Mouse (Mus musculus) forebrain, embryonic 13.5 days (tissue): Measurements from ENCODE around the gene Rhbdd3. TPM values are rescaled to one million over a fixed set of nuclear protein-coding genes. Genes with fewer than 3 reads are reported as not detected.
"Not testable (repeated sequence)": the region's sequence is repeated elsewhere in the genome, so short reads cannot be mapped to it uniquely, and the experiment has no call there.

Experiments
- ATAC-seq: fragments of 200-750 bp; cut with Nextera tagmentation; 2 replicates; pipeline ENCODE4 v1.8.0; 2017
- H3K27ac ChIP-seq: fragments of 300-500 bp; sonication (generic); 2 replicates; pipeline ENCODE4 v1.5.1; 2015; ENCODE audit warnings: inconsistent platforms, mild to moderate bottlenecking, moderate library complexity
- H3K27me3 ChIP-seq: fragments of 300-500 bp; sonication (generic); 2 replicates; pipeline ENCODE4 v1.6.1; 2015; ENCODE audit warnings: mild to moderate bottlenecking, inconsistent platforms
- H3K36me3 ChIP-seq: fragments of 300-500 bp; sonication (generic); 2 replicates; pipeline ENCODE4 v1.6.1; 2015; ENCODE audit warnings: mild to moderate bottlenecking, inconsistent platforms; ENCODE audit not compliant: poor library complexity, severe bottlenecking
- H3K4me1 ChIP-seq: fragments of 300-500 bp; sonication (generic); 2 replicates; pipeline ENCODE4 v1.6.1; 2015; ENCODE audit warnings: inconsistent platforms
- H3K4me2 ChIP-seq: fragments of 300-500 bp; sonication (generic); 2 replicates; pipeline ENCODE4 v1.6.1; 2015; ENCODE audit warnings: inconsistent platforms, mild to moderate bottlenecking, moderate library complexity
- H3K4me3 ChIP-seq: fragments of 300-500 bp; sonication (generic); 2 replicates; pipeline ENCODE4 v1.5.1; 2015; ENCODE audit warnings: mild to moderate bottlenecking, inconsistent platforms
- H3K9ac ChIP-seq: fragments of 300-500 bp; sonication (generic); 2 replicates; pipeline ENCODE4 v1.6.1; 2015; ENCODE audit warnings: mild to moderate bottlenecking, inconsistent platforms
- H3K9me3 ChIP-seq: fragments of 300-500 bp; sonication (generic); replicated peaks from 2 replicates; pipeline ENCODE4 v1.6.1; 2016; ENCODE audit warnings: inconsistent platforms
- WGBS: fragments of 180-500 bp; shearing (Covaris S2); methylation state at CpG from one replicate; pipeline ENCODE4 v1.1.7; 2015; 5-methylcytosine and 5-hydroxymethylcytosine counted together
- polyA plus RNA-seq: library from polyadenylated mRNA; unstranded; fragments of >200 nt; fragmentation: Nextera tagmentation; extraction: Ambion mirVana; gene quantifications from 2 replicates; pipeline ENCODE4 v1.2.1, GENCODE M21; 2015

Gene Rhbdd3
- polyA plus RNA-seq, 1 experiment from 2014 or later = 26.3 TPM

DNA sequence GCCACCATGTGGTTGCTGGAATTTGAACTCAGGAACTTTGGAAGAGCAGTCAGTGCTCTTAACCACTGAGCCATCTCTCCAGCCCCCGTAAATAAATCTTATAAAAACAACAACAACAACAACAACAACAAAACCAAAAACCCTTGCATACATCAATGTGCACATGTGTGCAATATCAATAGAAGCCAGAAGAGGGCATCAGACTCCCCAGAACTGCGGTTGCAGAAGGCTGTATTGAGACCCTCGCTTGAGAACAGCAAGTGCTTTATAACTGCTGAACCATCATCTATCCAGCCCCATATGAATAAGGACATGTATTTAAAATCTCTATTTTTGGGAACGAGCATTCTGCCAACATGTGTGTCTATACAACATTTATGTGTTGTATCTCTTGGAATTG lies 23.8 kb upstream of the Rhbdd3 start:
- Histone ChIP-seq H3K27me3 (no peaks in the 10 kb centered on the region), H3K27ac (no peak overlapping the region), H3K9me3 (no peaks in the 10 kb centered on the region), H3K9ac (no peak overlapping the region), H3K4me2 (no peak overlapping the region), H3K36me3 (peaks cover 89% of the 10 kb centered on the region), H3K4me1 (no peaks in the 10 kb centered on the region), H3K4me3 (no peak overlapping the region)
- no peak for ATAC-seq
- 72% methylated on average over 4 of the region's 4 CpGs for WGBS

DNA sequence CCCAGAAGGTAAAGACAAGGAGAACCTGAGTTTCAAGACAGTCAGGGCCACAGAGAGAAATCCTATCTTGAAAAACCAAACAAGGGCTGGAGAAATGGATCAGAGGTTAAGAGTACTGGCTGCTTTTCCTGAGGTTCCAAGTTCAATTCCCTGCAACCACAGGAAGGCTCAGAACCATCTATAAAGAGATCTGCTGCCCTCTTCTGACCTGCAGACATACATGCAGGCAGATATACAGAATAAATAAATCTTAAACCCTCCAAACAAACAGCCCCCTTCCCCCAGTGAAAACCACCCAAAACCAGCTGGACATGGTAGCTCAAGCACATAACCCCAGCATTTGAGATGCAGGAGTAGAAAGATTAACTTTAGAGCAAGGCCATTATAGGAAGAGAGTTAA lies 23.0 kb upstream of the Rhbdd3 start:
- Histone ChIP-seq H3K9me3 (no peaks in the 10 kb centered on the region), H3K27ac (no peak overlapping the region), H3K27me3 (no peaks in the 10 kb centered on the region), H3K9ac (no peak overlapping the region), H3K36me3 (peaks cover 89% of the 10 kb centered on the region), H3K4me1 (no peaks in the 10 kb centered on the region), H3K4me2 (no peak overlapping the region), H3K4me3 (no peak overlapping the region)
- ATAC-seq = no peak

GRCm38 (mm10) chr11:5076843-5077242 lies 21.9 kb upstream of the Rhbdd3 start:
- H3K36me3 ChIP-seq = peaks cover 84% of the 10 kb centered on the region
- 86% methylated on average over 4 of the region's 5 CpGs for WGBS
- not testable (repeated sequence) for H3K9me3 ChIP-seq, H3K27me3 ChIP-seq, H3K4me1 ChIP-seq, H3K9ac ChIP-seq, H3K4me3 ChIP-seq, H3K4me2 ChIP-seq, ATAC-seq, H3K27ac ChIP-seq

DNA sequence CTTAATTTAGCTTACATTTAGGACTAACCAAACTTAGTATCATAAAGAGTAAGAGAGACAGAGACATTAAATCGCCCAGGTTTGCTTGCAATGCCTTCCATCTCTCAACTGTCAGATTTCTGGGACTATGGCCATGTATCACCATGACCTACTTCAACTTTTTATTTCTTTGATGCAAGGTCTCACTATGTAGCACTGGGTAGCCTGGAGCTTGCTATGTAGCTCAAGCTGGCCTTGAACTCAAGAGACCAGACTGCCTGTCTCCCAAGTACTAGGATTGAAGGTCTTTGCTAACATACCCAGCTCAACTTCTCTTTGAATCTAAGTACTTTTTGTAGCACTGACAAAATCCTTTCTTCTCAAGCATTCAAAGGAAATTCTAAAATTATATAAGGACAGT lies 9.6 kb upstream of the Rhbdd3 start:
- Histone ChIP-seq H3K4me3 (no peak overlapping the region), H3K4me1 (0 out of 2 replicates have a peak, but pooled peaks cover 5% of the 10 kb centered on the region), H3K36me3 (peaks cover 81% of the 10 kb centered on the region), H3K9ac (no peak overlapping the region), H3K4me2 (no peak overlapping the region), H3K27ac (no peak overlapping the region), H3K9me3 (no peaks in the 10 kb centered on the region), H3K27me3 (no peaks in the 10 kb centered on the region)
- WGBS = 95% methylated on average over 1 of the region's 1 CpGs
- no peak for ATAC-seq

DNA sequence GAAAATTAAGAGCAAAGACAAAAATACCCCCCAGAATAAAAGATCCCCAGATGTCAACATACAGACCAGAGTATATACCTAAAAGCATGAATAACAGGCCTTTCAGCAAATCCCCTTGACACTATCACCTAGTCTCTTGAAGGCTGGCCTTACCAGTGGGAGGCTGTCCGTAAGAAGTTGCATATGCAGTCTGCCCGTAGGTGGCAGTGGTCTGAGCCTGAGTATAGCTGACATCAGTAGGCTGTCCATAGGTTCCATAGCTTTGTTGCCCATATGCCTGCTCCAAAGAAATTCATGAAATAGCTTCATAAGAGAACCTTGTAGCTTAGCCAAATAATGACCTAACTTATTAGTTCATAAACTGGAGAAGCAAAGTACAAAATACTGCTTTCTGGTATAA lies 7.0 kb upstream of the Rhbdd3 start:
- H3K9ac ChIP-seq = no peak overlapping the region
- H3K9me3 ChIP-seq = no peaks in the 10 kb centered on the region
- H3K4me1 ChIP-seq = peaks cover 16% of the 10 kb centered on the region
- H3K4me3 ChIP-seq = no peak overlapping the region
- 37% methylated on average over 2 of the region's 2 CpGs for WGBS
- no peak overlapping the region for H3K27ac ChIP-seq
- no peak for ATAC-seq
- peaks cover 55% of the 10 kb centered on the region for H3K36me3 ChIP-seq
- no peak overlapping the region for H3K4me2 ChIP-seq
- no peaks in the 10 kb centered on the region for H3K27me3 ChIP-seq

DNA sequence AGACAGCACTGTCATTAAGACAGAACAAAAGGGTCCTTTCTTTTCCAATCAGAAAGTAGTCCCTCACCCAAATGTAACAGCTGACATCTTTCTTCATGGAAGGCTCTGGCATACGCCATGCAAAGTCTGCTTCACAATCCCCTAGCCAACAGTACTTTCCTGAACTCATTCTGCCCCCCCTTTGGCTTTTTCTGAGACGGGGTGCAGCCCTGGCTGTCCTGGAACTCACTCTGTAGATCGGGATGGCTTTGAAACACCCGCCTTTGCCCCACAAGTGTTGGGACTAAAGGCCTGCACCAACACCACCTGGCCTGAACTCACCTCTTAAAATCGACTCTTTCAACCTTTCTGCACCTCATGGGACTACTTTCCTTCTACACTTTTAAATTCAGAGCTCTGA lies 2.8 kb upstream of the Rhbdd3 start:
- H3K9ac ChIP-seq = no peak overlapping the region
- H3K27ac ChIP-seq = no peak overlapping the region
- H3K4me3 ChIP-seq = no peak overlapping the region
- peak overlapping the region; percentile 85; the same call in 1 of the 2 replicates for H3K4me2 ChIP-seq
- peaks cover 18% of the 10 kb centered on the region for H3K36me3 ChIP-seq
- no peaks in the 10 kb centered on the region for H3K27me3 ChIP-seq
- ATAC-seq = no peak
- 80% methylated on average over 5 of the region's 5 CpGs for WGBS
- no peaks in the 10 kb centered on the region for H3K9me3 ChIP-seq
- H3K4me1 ChIP-seq = peaks cover 35% of the 10 kb centered on the region

DNA sequence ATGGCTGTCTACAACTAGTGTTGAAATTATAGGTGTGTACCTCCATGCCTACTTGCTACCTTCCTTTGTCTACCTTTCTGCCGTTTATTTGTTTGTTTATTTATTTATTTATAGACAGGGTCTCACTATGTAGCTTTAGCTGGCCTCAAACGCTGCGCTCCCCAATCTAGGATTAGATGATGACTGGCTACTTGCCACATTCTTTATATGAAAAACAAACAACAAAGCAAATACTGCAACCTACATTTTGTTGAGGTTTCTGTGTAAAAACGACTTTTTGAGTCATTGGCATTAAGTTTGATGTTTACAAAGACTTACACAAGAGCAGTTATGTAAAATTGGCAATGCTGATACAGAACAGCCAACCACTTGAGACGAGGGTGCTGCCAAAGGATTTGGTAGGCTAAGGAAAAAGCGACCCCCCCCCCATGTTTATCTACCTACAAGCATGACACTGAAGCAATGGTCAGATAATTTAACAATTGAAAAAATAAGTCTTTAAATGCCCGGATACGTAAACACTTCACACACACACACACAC lies 2.2 kb upstream of the Rhbdd3 start:
- Histone ChIP-seq H3K9ac (peak overlapping the region; percentile 99; the same call in 1 of the 2 replicates), H3K9me3 (no peaks in the 10 kb centered on the region), H3K4me2 (peak overlapping the region; percentile 85), H3K27me3 (no peaks in the 10 kb centered on the region), H3K4me1 (peaks cover 41% of the 10 kb centered on the region), H3K4me3 (peak overlapping the region; percentile 99), H3K27ac (no peak overlapping the region), H3K36me3 (peaks cover 11% of the 10 kb centered on the region)
- no peak for ATAC-seq
- 76% methylated on average over 8 of the region's 8 CpGs for WGBS

GRCm38 (mm10) chr11:5098035-5098735 lies 541 bp upstream of the Rhbdd3 start:
- Histone ChIP-seq H3K27me3 (no peaks in the 10 kb centered on the region), H3K36me3 (no peaks in the 10 kb centered on the region; the same call in 1 of the 2 replicates), H3K27ac (peak overlapping the region; percentile 96), H3K4me1 (peaks cover 41% of the 10 kb centered on the region), H3K9ac (peak overlapping the region; percentile 99), H3K4me2 (peak overlapping the region; percentile 85), H3K9me3 (no peaks in the 10 kb centered on the region), H3K4me3 (peak overlapping the region; percentile 99)
- peak; percentile 5; the same call in 1 of the 2 replicates for ATAC-seq
- under 1% methylated on average over 42 of the region's 44 CpGs for WGBS

DNA sequence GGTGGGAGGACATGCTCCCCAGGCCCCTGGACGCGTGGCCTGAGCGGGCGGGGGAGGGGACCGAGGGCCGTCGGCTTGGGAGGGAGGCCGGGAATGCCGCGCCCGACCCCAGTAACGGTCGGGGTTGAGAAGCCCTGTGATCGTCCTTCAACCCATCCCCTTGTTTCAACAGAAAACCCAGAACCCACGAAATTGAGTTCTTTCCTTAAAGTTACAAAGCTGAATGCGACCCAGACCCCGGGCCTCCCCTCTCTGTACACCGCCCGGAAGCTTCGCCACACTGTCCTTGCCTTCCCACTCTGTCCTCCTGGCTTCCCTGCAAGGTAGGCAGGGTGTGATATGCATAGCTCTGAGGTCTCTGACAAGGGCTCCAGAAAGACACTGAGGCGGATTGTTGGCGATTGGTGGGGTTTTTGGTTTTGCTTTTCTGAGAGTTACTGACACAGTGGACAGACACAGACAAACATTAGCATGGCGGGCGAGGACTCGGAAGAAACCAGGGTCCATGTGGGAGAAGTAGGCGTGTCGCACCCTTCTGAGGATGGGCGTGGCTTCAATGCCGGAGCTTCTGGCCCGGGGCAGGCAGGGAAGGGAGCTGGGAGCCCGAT lies 954 bp downstream of the Rhbdd3 start:
- no peaks in the 10 kb centered on the region for H3K27me3 ChIP-seq
- H3K9ac ChIP-seq = peak overlapping the region; percentile 99
- H3K9me3 ChIP-seq = no peaks in the 10 kb centered on the region
- peak; percentile 72 for ATAC-seq
- WGBS = under 1% methylated on average over 31 of the region's 31 CpGs
- peak overlapping the region; percentile 99 for H3K4me3 ChIP-seq
- peak overlapping the region; percentile 85 for H3K4me2 ChIP-seq
- H3K4me1 ChIP-seq = peaks cover 36% of the 10 kb centered on the region
- peaks cover 10% of the 10 kb centered on the region; the same call in 1 of the 2 replicates for H3K36me3 ChIP-seq
- peak overlapping the region; percentile 96 for H3K27ac ChIP-seq

- 1% methylated on average over 7 of the region's 7 CpGs for WGBS
- ATAC-seq = no peak
- no peaks in the 10 kb centered on the region for H3K27me3 ChIP-seq
- H3K9ac ChIP-seq = peak overlapping the region; percentile 99
- peaks cover 36% of the 10 kb centered on the region for H3K4me1 ChIP-seq
- H3K4me3 ChIP-seq = peak overlapping the region; percentile 99
- peak overlapping the region; percentile 96 for H3K27ac ChIP-seq
- peak overlapping the region; percentile 85 for H3K4me2 ChIP-seq
- H3K36me3 ChIP-seq = peaks cover 16% of the 10 kb centered on the region
- no peaks in the 10 kb centered on the region for H3K9me3 ChIP-seq
Observed at GRCm38 (mm10) chr11:5100283-5100682, 1.6 kb downstream of the Rhbdd3 start.

GRCm38 (mm10) chr11:5100801-5101200 lies 2.1 kb downstream of the Rhbdd3 start:
- ATAC-seq = no peak
- Histone ChIP-seq H3K4me1 (peaks cover 34% of the 10 kb centered on the region), H3K27ac (no peak overlapping the region), H3K9ac (peak overlapping the region; percentile 99; the same call in 1 of the 2 replicates), H3K27me3 (no peaks in the 10 kb centered on the region), H3K36me3 (peaks cover 21% of the 10 kb centered on the region), H3K4me2 (peak overlapping the region; percentile 85), H3K9me3 (no peaks in the 10 kb centered on the region), H3K4me3 (peak overlapping the region; percentile 99)
- WGBS = 59% methylated on average over 5 of the region's 5 CpGs

- no peak overlapping the region for H3K27ac ChIP-seq
- H3K4me1 ChIP-seq = peaks cover 25% of the 10 kb centered on the region
- H3K36me3 ChIP-seq = peaks cover 25% of the 10 kb centered on the region
- ATAC-seq = no peak
- H3K4me3 ChIP-seq = no peak overlapping the region
- H3K9ac ChIP-seq = peak overlapping the region; percentile 99; the same call in 1 of the 2 replicates
- 85% methylated on average over 6 of the region's 6 CpGs for WGBS
- H3K9me3 ChIP-seq = no peaks in the 10 kb centered on the region
- H3K27me3 ChIP-seq = no peaks in the 10 kb centered on the region
- 0 out of 2 replicates have a peak overlapping the region, but pooled peaks have one; percentile 85 for H3K4me2 ChIP-seq
Observed at GRCm38 (mm10) chr11:5101641-5102040, 2.9 kb downstream of the Rhbdd3 start.
